Mouse (Mus musculus): Measurements from ENCODE around the gene Abtb2.

DNA sequence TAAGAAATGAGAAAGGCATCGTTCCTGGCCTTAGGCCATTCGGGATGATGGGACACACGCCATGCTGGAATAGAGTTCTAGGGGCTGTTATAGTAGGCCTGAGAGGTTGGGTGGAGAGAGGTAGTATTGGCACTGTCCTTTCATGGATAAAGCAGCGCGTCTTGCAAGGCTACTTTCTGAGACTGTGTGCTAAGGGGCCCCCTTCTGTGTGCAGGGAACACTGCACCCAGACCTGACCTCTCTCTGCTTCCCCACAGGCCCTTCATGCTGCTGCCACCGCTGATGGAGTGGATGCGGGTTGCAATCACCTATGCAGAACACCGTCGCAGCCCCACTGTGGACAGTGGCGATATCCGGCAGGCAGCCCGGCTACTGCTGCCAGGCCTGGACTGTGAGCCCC, 134.4 kb downstream of the Abtb2 start:
- TF ChIP-seq USF1 (IDR thresholded peaks at IDR 0.05; ENCODE audit: low read depth) (no peak), POLR2A (IDR thresholded peaks at IDR 0.05; ENCODE audit: insufficient read length, low read depth) (no peak), CEBPB (IDR thresholded peaks at IDR 0.05; ENCODE audit: insufficient read depth, poor library complexity, severe bottlenecking) (no peak), MYOD1 (IDR thresholded peaks at IDR 0.05; ENCODE audit: control insufficient read depth in 1 of 3, insufficient read length in 2 of 3, low read depth in 2 of 3) (no peak), MAX (IDR thresholded peaks at IDR 0.05; ENCODE audit: low read depth) (no peak), E2F4 (IDR thresholded peaks at IDR 0.05; ENCODE audit: insufficient read depth) (no peak)
